Mouse (Mus musculus) forebrain, embryonic 16.5 days (tissue): ENCODE measurements at regions not wholly inside any gene's neighbourhood (a gene's known extent, or its start where the extent isn't known, plus 50 kb on each side); places are given as distances from the start of the nearest gene placed in this dataset.

Source experiments
- ATAC-seq: fragments of 200-750 bp; cut with Nextera tagmentation; 2 replicates; pipeline ENCODE4 v1.8.0; 2017; ENCODE audit warnings: mild to moderate bottlenecking, moderate library complexity
- H3K27ac ChIP-seq: fragments of 300-500 bp; sonication (generic); 2 replicates; pipeline ENCODE4 v1.5.1; 2014; ENCODE audit warnings: low read length, control low read depth
- H3K27me3 ChIP-seq: fragments of 300-500 bp; sonication (generic); replicated peaks from 2 replicates; pipeline ENCODE4 v1.6.1; 2014; ENCODE audit warnings: low read length; ENCODE audit not compliant: control insufficient read depth, insufficient read depth
- H3K36me3 ChIP-seq: fragments of 300-500 bp; sonication (generic); 2 replicates; pipeline ENCODE4 v1.6.1; 2014; ENCODE audit not compliant: control insufficient read depth, insufficient read depth
- H3K4me1 ChIP-seq: fragments of 300-500 bp; sonication (generic); replicated peaks from 2 replicates; pipeline ENCODE4 v1.6.1; 2014; ENCODE audit warnings: low read length; ENCODE audit not compliant: control insufficient read depth, insufficient read depth
- H3K4me2 ChIP-seq: fragments of 300-500 bp; sonication (generic); 2 replicates; pipeline ENCODE4 v1.6.1; 2014; ENCODE audit warnings: mild to moderate bottlenecking, low read length, control low read depth
- H3K4me3 ChIP-seq: fragments of 300-500 bp; sonication (generic); replicated peaks from 2 replicates; pipeline ENCODE4 v1.5.1; 2014; ENCODE audit warnings: mild to moderate bottlenecking, low read length, control low read depth
- H3K9ac ChIP-seq: fragments of 300-500 bp; sonication (generic); replicated peaks from 2 replicates; pipeline ENCODE4 v1.6.1; 2014; ENCODE audit warnings: low read depth, low read length, control low read depth
- H3K9me3 ChIP-seq: fragments of 300-500 bp; sonication (generic); 2 replicates; pipeline ENCODE4 v1.6.1; 2016; ENCODE audit warnings: low read length; ENCODE audit not compliant: control insufficient read depth
- WGBS: fragments of 180-500 bp; shearing (Covaris S2); extraction: QIAGEN DNeasy Blood & Tissue Kit; methylation state at CpG from one replicate; pipeline ENCODE4 v1.1.7; 2014; 5-methylcytosine and 5-hydroxymethylcytosine counted together

GRCm38 (mm10) chr8:93712066-93712706 lies 97.6 kb upstream of the Gnao1 start:
- no peak overlapping the region for H3K4me3 ChIP-seq
- H3K36me3 ChIP-seq: no peaks in the 10 kb centered on the region
- no peak overlapping the region for H3K27ac ChIP-seq
- no peak for ATAC-seq
- H3K27me3 ChIP-seq: no peaks in the 10 kb centered on the region
- peaks cover 6% of the 10 kb centered on the region; the same call in 1 of the 2 replicates for H3K4me1 ChIP-seq
- no peaks in the 10 kb centered on the region for H3K9me3 ChIP-seq
- WGBS: 87% methylated on average over 3 of the region's 3 CpGs
- no peak overlapping the region for H3K4me2 ChIP-seq
- no peak overlapping the region for H3K9ac ChIP-seq

GRCm38 (mm10) chr8:93713221-93713620 lies 96.5 kb upstream of the Gnao1 start:
- peaks cover 2% of the 10 kb centered on the region; the same call in 1 of the 2 replicates for H3K9me3 ChIP-seq
- no peak overlapping the region for H3K4me2 ChIP-seq
- H3K9ac ChIP-seq: no peak overlapping the region
- no peaks in the 10 kb centered on the region for H3K27me3 ChIP-seq
- peaks cover 6% of the 10 kb centered on the region; the same call in 1 of the 2 replicates for H3K4me1 ChIP-seq
- ATAC-seq: no peak; the same call in 1 of the 2 replicates
- H3K27ac ChIP-seq: no peak overlapping the region
- no peaks in the 10 kb centered on the region for H3K36me3 ChIP-seq
- 55% methylated on average over 2 of the region's 2 CpGs for WGBS
- H3K4me3 ChIP-seq: no peak overlapping the region

- H3K27me3 ChIP-seq: no peaks in the 10 kb centered on the region
- H3K4me3 ChIP-seq: no peak overlapping the region
- no peak overlapping the region for H3K9ac ChIP-seq
- no peak for ATAC-seq
- no peak overlapping the region for H3K27ac ChIP-seq
- H3K4me1 ChIP-seq: peaks cover 11% of the 10 kb centered on the region
- no peaks in the 10 kb centered on the region for H3K36me3 ChIP-seq
- H3K4me2 ChIP-seq: no peak overlapping the region
- WGBS: 75% methylated on average over 15 of the region's 15 CpGs
- H3K9me3 ChIP-seq: no peaks in the 10 kb centered on the region
These were observed 84.8 kb upstream of the Gnao1 start for GRCm38 (mm10) chr8:93724896-93725489.

- Histone ChIP-seq H3K4me3 (no peak overlapping the region), H3K9ac (no peak overlapping the region), H3K9me3 (0 out of 2 replicates have a peak, but pooled peaks cover 2% of the 10 kb centered on the region), H3K27ac (peak overlapping the region; percentile 41; the same call in 1 of the 2 replicates), H3K4me2 (no peak overlapping the region; the same call in 1 of the 2 replicates), H3K36me3 (no peaks in the 10 kb centered on the region), H3K4me1 (peaks cover 21% of the 10 kb centered on the region), H3K27me3 (no peaks in the 10 kb centered on the region)
- WGBS: 31% methylated on average over 15 of the region's 15 CpGs
- peak; percentile 67 for ATAC-seq
These were observed 80.4 kb upstream of the Gnao1 start for GRCm38 (mm10) chr8:93729124-93729930.

- 17% methylated on average over 14 of the region's 14 CpGs for WGBS
- Histone ChIP-seq H3K9me3 (0 out of 2 replicates have a peak, but pooled peaks cover 2% of the 10 kb centered on the region), H3K27me3 (no peaks in the 10 kb centered on the region), H3K4me1 (peaks cover 25% of the 10 kb centered on the region), H3K4me2 (no peak overlapping the region), H3K36me3 (no peaks in the 10 kb centered on the region), H3K27ac (peak overlapping the region; percentile 52), H3K9ac (no peak overlapping the region), H3K4me3 (no peak overlapping the region)
- peak; percentile 64 for ATAC-seq
These were observed 78.7 kb upstream of the Gnao1 start for GRCm38 (mm10) chr8:93730738-93731700.

- Histone ChIP-seq H3K4me1 (peaks cover 15% of the 10 kb centered on the region), H3K4me2 (no peak overlapping the region), H3K36me3 (no peaks in the 10 kb centered on the region), H3K9ac (no peak overlapping the region), H3K27me3 (no peaks in the 10 kb centered on the region), H3K27ac (no peak overlapping the region), H3K9me3 (0 out of 2 replicates have a peak, but pooled peaks cover 2% of the 10 kb centered on the region), H3K4me3 (no peak overlapping the region)
- WGBS: 34% methylated on average over 4 of the region's 4 CpGs
- ATAC-seq: no peak
These were observed 74.9 kb upstream of the Gnao1 start for GRCm38 (mm10) chr8:93734818-93735217.

GRCm38 (mm10) chr8:93740281-93740680 lies 69.5 kb upstream of the Gnao1 start:
- H3K4me2 ChIP-seq: no peak overlapping the region
- 48% methylated on average over 3 of the region's 3 CpGs for WGBS
- H3K36me3 ChIP-seq: no peaks in the 10 kb centered on the region
- peak; percentile 49; the same call in 1 of the 2 replicates for ATAC-seq
- H3K27me3 ChIP-seq: no peaks in the 10 kb centered on the region
- H3K4me3 ChIP-seq: no peak overlapping the region
- no peak overlapping the region for H3K27ac ChIP-seq
- H3K9ac ChIP-seq: no peak overlapping the region
- H3K4me1 ChIP-seq: peaks cover 2% of the 10 kb centered on the region; the same call in 1 of the 2 replicates
- H3K9me3 ChIP-seq: no peaks in the 10 kb centered on the region

GRCm38 (mm10) chr8:93748720-93749119 lies 61.0 kb upstream of the Gnao1 start:
- H3K27me3 ChIP-seq: no peaks in the 10 kb centered on the region
- no peaks in the 10 kb centered on the region for H3K36me3 ChIP-seq
- WGBS: 77% methylated on average over 1 of the region's 1 CpGs
- no peak overlapping the region for H3K4me3 ChIP-seq
- H3K9ac ChIP-seq: no peak overlapping the region
- H3K27ac ChIP-seq: no peak overlapping the region
- H3K4me1 ChIP-seq: peaks cover 2% of the 10 kb centered on the region; the same call in 1 of the 2 replicates
- no peak overlapping the region for H3K4me2 ChIP-seq
- ATAC-seq: no peak
- no peaks in the 10 kb centered on the region for H3K9me3 ChIP-seq
